Mouse (Mus musculus): ENCODE data around the gene Myb. TPM values are rescaled to one million over a fixed set of nuclear protein-coding genes. Genes with fewer than 3 reads are reported as not detected.

Gene Myb
- total and polyA plus RNA-seq, 3 experiments: 11.1 to 24.0 (median 19.1) TPM

- Histone ChIP-seq H3K9ac (ENCODE audit: insufficient read depth, low read depth) (no peak overlapping the region), H3K36me3 (replicated peaks in 1 of 2; ENCODE audit: control insufficient read depth in 1 of 2, insufficient read depth in 1 of 2, low read length in 1 of 2) (no peaks in the 10 kb centered on the region), H3K9me3 (replicated peaks; ENCODE audit: low read length) (peaks cover 2% of the 10 kb centered on the region), H3K79me2 (replicated peaks; ENCODE audit: control insufficient read depth, extremely low read depth, insufficient read depth, poor library complexity, severe bottlenecking) (no peaks in the 10 kb centered on the region), H3K4me2 (ENCODE audit: insufficient read depth, low read depth, poor library complexity, severe bottlenecking) (no peak overlapping the region), H3K27me3 (replicated peaks) (no peaks in the 10 kb centered on the region), H3K4me1 (ENCODE audit: control insufficient read depth in 1 of 2, insufficient read depth in 2 of 2) (peaks cover 31 to 92% of the 10 kb centered on the region in 2 experiments), H3K27ac (ENCODE audit: insufficient read depth, low read depth) (no peak overlapping the region), H3K4me3 (replicated peaks in 1 of 3; ENCODE audit: low read depth in 2 of 3, low read length in 2 of 3, poor library complexity in 1 of 3) (no peak overlapping the region)
- no peak for DNase-seq (ENCODE audit: extremely low read depth)
- in situ Hi-C loops (cut with MboI; ENCODE audit: low pct_ligation_motif_present, low pct_unique_long_range_greater_than_20kb, low sequenced_read_pairs): loop anchor here (25.0 kb wide), 1 partner anchor 92 kb away; the partner anchor contains the start of gene Hbs1l
- dilution Hi-C loops (cut with MboI; ENCODE audit: extremely low pct_ligation_motif_present, extremely low pct_unique_long_range_greater_than_20kb, low sequenced_read_pairs): no loop called here
- no peak for TF ChIP-seq BHLHE40 (IDR thresholded peaks at IDR 0.05; ENCODE audit: low read depth, low read length)
- TF ChIP-seq ZC3H11A (IDR thresholded peaks at IDR 0.05; ENCODE audit: low read depth, low read length): no peak
- no peak for TF ChIP-seq POLR2A (IDR thresholded peaks at IDR 0.05; ENCODE audit: low read depth, low read length)
- no peak for TF ChIP-seq E2F4 (IDR thresholded peaks at IDR 0.05; ENCODE audit: insufficient replicate concordance, low read depth, low read length)
- no peak for TF ChIP-seq CTCF (conservative IDR thresholded peaks at IDR 0.05 in 1 of 2, IDR thresholded peaks at IDR 0.05 in 1 of 2; ENCODE audit: low read depth in 2 of 2, low read length in 2 of 2)
- no peak for TF ChIP-seq MEF2A (IDR thresholded peaks at IDR 0.05; ENCODE audit: borderline replicate concordance, low read depth, low read length)
- TF ChIP-seq NELFE (IDR thresholded peaks at IDR 0.05; ENCODE audit: low read depth, low read length): no peak
- no peak for TF ChIP-seq UBTF (IDR thresholded peaks at IDR 0.05; ENCODE audit: low read depth, low read length)
- no peak for TF ChIP-seq HCFC1 (IDR thresholded peaks at IDR 0.05; ENCODE audit: low read depth, low read length)
- TF ChIP-seq JUN (IDR thresholded peaks at IDR 0.05; ENCODE audit: insufficient read depth, low read depth, low read length): no peak
Observed at GRCm38 (mm10) chr10:21195597-21195996, 34.8 kb upstream of the Myb start.

- peak overlapping the region; percentile 95 for H3K27ac ChIP-seq (ENCODE audit: insufficient read depth, low read depth)
- H3K9me3 ChIP-seq (replicated peaks; ENCODE audit: low read length): no peaks in the 10 kb centered on the region
- peak overlapping the region in 1 of 3 experiments; percentile 47 for H3K4me3 ChIP-seq (replicated peaks in 1 of 3; ENCODE audit: low read depth in 2 of 3, low read length in 2 of 3, poor library complexity in 1 of 3)
- no peaks in the 10 kb centered on the region for H3K79me2 ChIP-seq (replicated peaks; ENCODE audit: control insufficient read depth, extremely low read depth, insufficient read depth, poor library complexity, severe bottlenecking)
- no peaks in the 10 kb centered on the region for H3K36me3 ChIP-seq (replicated peaks in 1 of 2; ENCODE audit: control insufficient read depth in 1 of 2, insufficient read depth in 1 of 2, low read length in 1 of 2)
- peak overlapping the region; percentile 62 for H3K9ac ChIP-seq (ENCODE audit: insufficient read depth, low read depth)
- no peaks in the 10 kb centered on the region for H3K27me3 ChIP-seq (replicated peaks)
- H3K4me2 ChIP-seq (ENCODE audit: insufficient read depth, low read depth, poor library complexity, severe bottlenecking): peak overlapping the region; percentile 85
- in situ Hi-C loops (cut with MboI; ENCODE audit: low pct_ligation_motif_present, low pct_unique_long_range_greater_than_20kb, low sequenced_read_pairs): loop anchor here (5.0 to 25.0 kb wide), 2 partner anchors 33 to 93 kb away; partner anchors contain the start of gene Hbs1l
- dilution Hi-C loops (cut with MboI; ENCODE audit: extremely low pct_ligation_motif_present, extremely low pct_unique_long_range_greater_than_20kb, low sequenced_read_pairs): no loop called here
- TF ChIP-seq ZMIZ1 (IDR thresholded peaks at IDR 0.05; ENCODE audit: low read depth, low read length) (no peak), UBTF (IDR thresholded peaks at IDR 0.05; ENCODE audit: low read depth, low read length) (no peak), JUND (conservative IDR thresholded peaks at IDR 0.05; ENCODE audit: low read depth, low read length) (no peak), BHLHE40 (IDR thresholded peaks at IDR 0.05; ENCODE audit: low read depth, low read length) (no peak), POLR2AphosphoS2 (IDR thresholded peaks at IDR 0.05; ENCODE audit: low read depth, low read length) (no peak), MAX (IDR thresholded peaks at IDR 0.05; ENCODE audit: low read length) (no peak), MAZ (IDR thresholded peaks at IDR 0.05; ENCODE audit: low read depth, low read length) (no peak), TCF12 (IDR thresholded peaks at IDR 0.05; ENCODE audit: low read depth, low read length) (no peak), CTCF (conservative IDR thresholded peaks at IDR 0.05 in 1 of 2, IDR thresholded peaks at IDR 0.05 in 1 of 2; ENCODE audit: low read depth in 2 of 2, low read length in 2 of 2) (no peak), ZNF384 (IDR thresholded peaks at IDR 0.05; ENCODE audit: low read depth, low read length) (peak; percentile 84), IRF4 (IDR thresholded peaks at IDR 0.05; ENCODE audit: low read depth, low read length) (no peak), ZKSCAN1 (IDR thresholded peaks at IDR 0.05; ENCODE audit: borderline replicate concordance, low read depth, low read length) (no peak), MYC (IDR thresholded peaks at IDR 0.05; ENCODE audit: low read depth, low read length) (no peak), ELF1 (IDR thresholded peaks at IDR 0.05; ENCODE audit: low read depth, low read length) (peak; percentile 14; the same call in 1 of the 2 replicates)
- no peak for DNase-seq (ENCODE audit: extremely low read depth)
- peaks cover 30 to 87% of the 10 kb centered on the region in 2 experiments for H3K4me1 ChIP-seq (ENCODE audit: control insufficient read depth in 1 of 2, insufficient read depth in 2 of 2)
Observed at GRCm38 (mm10) chr10:21193935-21194505, 33.2 kb upstream of the Myb start.
